Mouse (Mus musculus): ENCODE measurements around the gene Apoc1. TPM values are rescaled to one million over a fixed set of nuclear protein-coding genes. Genes with fewer than 3 reads are reported as not detected.
A peak's percentile ranks its signal among the peaks of the same experiment; 100 is the strongest.

The Apoc1 gene
- polyA plus RNA-seq, 1 experiment from 2014 or later = 34.7 TPM

- no peak for TF ChIP-seq CTCF (IDR thresholded peaks at IDR 0.05; ENCODE audit: low read depth)
- no peak for ATAC-seq
- Histone ChIP-seq H3K4me1 (replicated peaks; ENCODE audit: control insufficient read depth, insufficient read depth, low read length) (no peaks in the 10 kb centered on the region; the same call in 1 of the 2 replicates), H3K9me3 (ENCODE audit: control insufficient read depth) (no peaks in the 10 kb centered on the region), H3K36me3 (ENCODE audit: control insufficient read depth, insufficient read depth) (peaks cover 39% of the 10 kb centered on the region; the same call in 1 of the 2 replicates), H3K4me3 (ENCODE audit: low read depth, low read length) (no peak overlapping the region), H3K27me3 (replicated peaks; ENCODE audit: control insufficient read depth, insufficient read depth, low read length) (no peaks in the 10 kb centered on the region), H3K9ac (ENCODE audit: low read depth, low read length) (no peak overlapping the region), H3K27ac (ENCODE audit: low read depth, low read length) (no peak overlapping the region), H3K4me2 (replicated peaks; ENCODE audit: low read depth) (no peak overlapping the region)
- WGBS = 75% methylated on average over 4 of the region's 4 CpGs
Observed at GRCm38 (mm10) chr7:19717346-19717745, 24.9 kb upstream of the Apoc1 start.

DNA sequence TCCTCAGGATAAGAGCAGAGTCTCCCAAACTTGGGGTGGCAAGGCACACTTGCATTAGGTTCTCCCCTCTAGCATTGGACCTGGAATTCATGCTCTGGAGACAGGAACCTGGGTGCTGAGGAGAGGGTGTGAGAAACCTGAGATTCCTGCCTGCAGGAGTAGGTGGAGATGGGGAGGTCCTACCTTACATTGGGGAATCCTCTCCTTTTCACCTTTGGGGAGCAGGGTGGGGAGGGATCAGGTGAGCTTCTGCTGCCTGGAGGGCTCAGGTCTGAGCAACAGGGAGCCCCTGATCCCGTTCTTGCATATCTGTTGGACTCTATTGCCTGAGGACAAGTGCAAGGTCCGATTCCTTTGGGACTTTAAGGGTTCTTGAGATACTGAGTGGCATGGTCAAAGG, 24.4 kb upstream of the Apoc1 start:
- Histone ChIP-seq H3K9me3 (ENCODE audit: control insufficient read depth) (no peaks in the 10 kb centered on the region), H3K4me3 (ENCODE audit: low read depth, low read length) (no peak overlapping the region), H3K36me3 (ENCODE audit: control insufficient read depth, insufficient read depth) (peaks cover 43% of the 10 kb centered on the region), H3K4me1 (replicated peaks; ENCODE audit: control insufficient read depth, insufficient read depth, low read length) (no peaks in the 10 kb centered on the region; the same call in 1 of the 2 replicates), H3K27ac (ENCODE audit: low read depth, low read length) (no peak overlapping the region), H3K27me3 (replicated peaks; ENCODE audit: control insufficient read depth, insufficient read depth, low read length) (no peaks in the 10 kb centered on the region), H3K9ac (ENCODE audit: low read depth, low read length) (no peak overlapping the region), H3K4me2 (replicated peaks; ENCODE audit: low read depth) (peak overlapping the region; percentile 61; the same call in 1 of the 2 replicates)
- 69% methylated on average over 2 of the region's 2 CpGs for WGBS
- TF ChIP-seq CTCF (IDR thresholded peaks at IDR 0.05; ENCODE audit: low read depth) = no peak
- ATAC-seq = no peak

GRCm38 (mm10) chr7:19716055-19716682, 23.7 kb upstream of the Apoc1 start:
- WGBS = 5% methylated on average over 18 of the region's 18 CpGs
- H3K9me3 ChIP-seq (ENCODE audit: control insufficient read depth) = no peaks in the 10 kb centered on the region
- no peaks in the 10 kb centered on the region for H3K27me3 ChIP-seq (replicated peaks; ENCODE audit: control insufficient read depth, insufficient read depth, low read length)
- peak overlapping the region; percentile 34 for H3K4me3 ChIP-seq (ENCODE audit: low read depth, low read length)
- peak overlapping the region; percentile 61 for H3K4me2 ChIP-seq (replicated peaks; ENCODE audit: low read depth)
- TF ChIP-seq CTCF (IDR thresholded peaks at IDR 0.05; ENCODE audit: low read depth) = no peak
- peak overlapping the region; percentile 18 for H3K9ac ChIP-seq (ENCODE audit: low read depth, low read length)
- H3K36me3 ChIP-seq (ENCODE audit: control insufficient read depth, insufficient read depth) = peaks cover 43% of the 10 kb centered on the region
- no peaks in the 10 kb centered on the region; the same call in 1 of the 2 replicates for H3K4me1 ChIP-seq (replicated peaks; ENCODE audit: control insufficient read depth, insufficient read depth, low read length)
- peak; percentile 44; the same call in 1 of the 2 replicates for ATAC-seq
- H3K27ac ChIP-seq (ENCODE audit: low read depth, low read length) = peak overlapping the region; percentile 80

GRCm38 (mm10) chr7:19715239-19716054, 23.0 kb upstream of the Apoc1 start, which contains the start of gene Tomm40:
Gene Tomm40, minus strand, starts transcription at chr7:19715438.
- H3K27ac ChIP-seq (ENCODE audit: low read depth, low read length) = peak within 1 kb of the TSS; percentile 80
- peak within 1 kb of the TSS; percentile 70 for H3K9ac ChIP-seq (ENCODE audit: low read depth, low read length)
- WGBS = under 1% methylated on average over 48 of the region's 59 CpGs

DNA sequence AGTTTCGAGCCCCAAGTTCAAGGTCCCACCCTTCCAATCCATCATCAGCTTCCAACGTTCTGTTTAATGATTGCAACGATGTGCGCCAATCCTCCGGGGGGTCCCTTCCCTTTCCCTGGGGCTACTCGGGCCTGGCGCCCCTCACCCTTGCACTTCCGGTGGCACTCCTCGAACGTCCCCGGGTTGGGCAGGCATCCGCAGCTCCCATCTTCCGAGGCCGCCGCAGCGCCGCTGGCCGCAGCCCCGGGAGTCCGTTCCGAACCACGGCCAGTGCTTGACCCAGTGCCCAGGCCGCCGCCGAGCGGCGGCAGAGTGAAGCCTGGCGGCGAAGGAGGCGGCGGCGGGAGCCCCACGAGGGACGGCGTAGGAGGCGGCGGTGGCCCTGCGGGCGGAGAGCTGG, 22.4 kb upstream of the Apoc1 start:
- peak overlapping the region; percentile 70 for H3K9ac ChIP-seq (ENCODE audit: low read depth, low read length)
- peaks cover 47% of the 10 kb centered on the region for H3K36me3 ChIP-seq (ENCODE audit: control insufficient read depth, insufficient read depth)
- 0% methylated on average over 39 of the region's 39 CpGs for WGBS
- peak overlapping the region; percentile 75 for H3K4me2 ChIP-seq (replicated peaks; ENCODE audit: low read depth)
- peak overlapping the region; percentile 29 for H3K27ac ChIP-seq (ENCODE audit: low read depth, low read length)
- peak; percentile 0; the same call in 1 of the 2 replicates for ATAC-seq
- TF ChIP-seq CTCF (IDR thresholded peaks at IDR 0.05; ENCODE audit: low read depth) = no peak
- no peaks in the 10 kb centered on the region for H3K9me3 ChIP-seq (ENCODE audit: control insufficient read depth)
- H3K27me3 ChIP-seq (replicated peaks; ENCODE audit: control insufficient read depth, insufficient read depth, low read length) = no peaks in the 10 kb centered on the region
- peak overlapping the region; percentile 80 for H3K4me3 ChIP-seq (ENCODE audit: low read depth, low read length)
- H3K4me1 ChIP-seq (replicated peaks; ENCODE audit: control insufficient read depth, insufficient read depth, low read length) = no peaks in the 10 kb centered on the region; the same call in 1 of the 2 replicates

More at GRCm38 (mm10) chr7:19715239-19716054, 23.0 kb upstream of the Apoc1 start, which contains the start of gene Tomm40:
- H3K4me3 ChIP-seq (ENCODE audit: low read depth, low read length) = peak within 1 kb of the TSS; percentile 80
- no peak for TF ChIP-seq CTCF (IDR thresholded peaks at IDR 0.05; ENCODE audit: low read depth)
- peak within 1 kb of the TSS; percentile 75 for H3K4me2 ChIP-seq (replicated peaks; ENCODE audit: low read depth)
- H3K36me3 ChIP-seq (ENCODE audit: control insufficient read depth, insufficient read depth) = peaks cover 47% of the 10 kb centered on the region
- no peaks in the 10 kb centered on the region for H3K27me3 ChIP-seq (replicated peaks; ENCODE audit: control insufficient read depth, insufficient read depth, low read length)
- no peaks in the 10 kb centered on the region; the same call in 1 of the 2 replicates for H3K4me1 ChIP-seq (replicated peaks; ENCODE audit: control insufficient read depth, insufficient read depth, low read length)
- ATAC-seq = peak; percentile 99
- H3K9me3 ChIP-seq (ENCODE audit: control insufficient read depth) = no peaks in the 10 kb centered on the region

GRCm38 (mm10) chr7:19713598-19713997, 21.1 kb upstream of the Apoc1 start:
- no peak for ATAC-seq
- Histone ChIP-seq H3K9ac (ENCODE audit: low read depth, low read length) (no peak overlapping the region), H3K4me2 (replicated peaks; ENCODE audit: low read depth) (no peak overlapping the region), H3K9me3 (ENCODE audit: control insufficient read depth) (no peaks in the 10 kb centered on the region), H3K4me1 (replicated peaks; ENCODE audit: control insufficient read depth, insufficient read depth, low read length) (no peaks in the 10 kb centered on the region; the same call in 1 of the 2 replicates), H3K27ac (ENCODE audit: low read depth, low read length) (no peak overlapping the region), H3K27me3 (replicated peaks; ENCODE audit: control insufficient read depth, insufficient read depth, low read length) (no peaks in the 10 kb centered on the region), H3K4me3 (ENCODE audit: low read depth, low read length) (no peak overlapping the region), H3K36me3 (ENCODE audit: control insufficient read depth, insufficient read depth) (peaks cover 49% of the 10 kb centered on the region)
- TF ChIP-seq CTCF (IDR thresholded peaks at IDR 0.05; ENCODE audit: low read depth) = no peak
- 89% methylated on average over 9 of the region's 9 CpGs for WGBS

Measured in intestine, postnatal 0 days (tissue).